Mouse (Mus musculus): ENCODE measurements around the gene Bcl2l11.
"Not testable (repeated sequence)": the region's sequence is repeated elsewhere in the genome, so short reads cannot be mapped to it uniquely, and the experiment has no call there.

The Bcl2l11 gene

DNA sequence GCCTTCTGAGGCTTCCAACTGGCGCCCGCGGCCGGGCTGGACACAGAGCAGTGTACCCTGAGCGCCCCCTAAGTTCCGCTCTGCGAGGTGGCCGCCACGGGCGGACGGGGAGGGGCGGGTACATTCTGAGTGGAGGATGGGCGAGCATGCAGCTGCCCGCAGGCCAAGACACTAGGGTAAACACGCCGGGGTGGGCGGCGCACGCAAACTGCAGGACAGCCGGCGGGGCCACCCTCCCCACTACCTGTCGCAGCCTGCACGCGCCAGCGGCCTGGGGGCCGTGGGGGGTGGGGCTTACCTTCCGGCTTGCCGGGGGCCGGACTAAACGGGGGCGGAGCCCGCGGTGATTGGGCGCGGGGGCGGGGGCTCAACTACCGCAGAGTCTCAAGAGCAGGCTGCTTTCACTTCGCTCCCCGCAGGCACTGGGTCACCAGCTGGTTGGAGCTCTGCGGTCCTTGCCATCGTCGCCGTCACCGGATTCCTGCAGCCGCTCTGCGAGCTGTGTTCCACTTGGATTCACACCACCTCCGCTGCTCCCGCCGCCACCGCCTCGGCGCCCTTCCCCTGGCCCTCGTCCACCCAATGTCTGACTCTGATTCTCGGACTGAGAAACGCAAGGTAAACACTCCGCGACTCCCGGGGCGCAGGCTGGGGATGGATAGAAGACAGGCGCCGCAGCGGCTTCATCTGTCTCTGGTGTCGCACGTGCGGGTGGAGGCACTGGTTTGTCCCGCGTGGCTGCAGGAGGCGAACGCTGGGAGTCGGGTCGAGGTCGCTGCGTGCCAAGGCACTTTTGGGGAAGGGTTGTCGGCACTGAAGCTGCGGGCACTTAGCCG is at the start of gene Bcl2l11:
Bcl2l11 (plus strand) TSS at position 404 of the 836 bp plus-strand sequence.
- DNase-seq (ENCODE audit: low read depth), result peak; percentile 85

GRCm38 (mm10) chr2:128076936-128077335 is 48.9 kb upstream of the Bcl2l11 start:
- DNase-seq (ENCODE audit: low read depth), result no peak

- DNase-seq (ENCODE audit: low read depth), result no peak
Observed at GRCm38 (mm10) chr2:128078859-128079258, 47.0 kb upstream of the Bcl2l11 start.

- DNase-seq (ENCODE audit: low read depth), result no peak
Observed at GRCm38 (mm10) chr2:128079316-128079715, 46.5 kb upstream of the Bcl2l11 start.

DNA sequence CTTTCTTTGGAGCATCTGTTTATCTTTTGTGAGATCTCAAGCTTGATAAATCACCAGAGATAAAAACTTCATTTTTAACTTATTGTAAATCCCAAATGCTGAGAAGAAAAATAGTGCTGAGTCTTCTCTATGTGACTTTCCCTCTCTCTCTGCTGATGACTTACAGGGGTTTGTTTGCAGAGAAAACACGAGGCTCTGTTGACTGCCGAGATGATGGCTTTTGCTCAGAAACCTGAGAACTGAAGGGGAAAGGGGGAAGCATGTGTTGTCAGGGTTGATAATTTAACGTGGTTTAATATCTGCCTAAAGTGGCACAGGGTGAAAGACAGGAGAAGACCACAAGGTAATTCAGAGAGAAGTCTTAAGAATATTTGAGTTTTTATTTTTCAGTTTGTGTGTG is 42.0 kb upstream of the Bcl2l11 start:
- DNase-seq (ENCODE audit: low read depth), result no peak

- no peak for DNase-seq (ENCODE audit: low read depth)
Observed at GRCm38 (mm10) chr2:128084607-128085006, 41.2 kb upstream of the Bcl2l11 start.

GRCm38 (mm10) chr2:128085481-128085880 is 40.4 kb upstream of the Bcl2l11 start:
- no peak for DNase-seq (ENCODE audit: low read depth)

- DNase-seq (ENCODE audit: low read depth), result no peak
Observed at GRCm38 (mm10) chr2:128086301-128086886, 39.4 kb upstream of the Bcl2l11 start.

DNA sequence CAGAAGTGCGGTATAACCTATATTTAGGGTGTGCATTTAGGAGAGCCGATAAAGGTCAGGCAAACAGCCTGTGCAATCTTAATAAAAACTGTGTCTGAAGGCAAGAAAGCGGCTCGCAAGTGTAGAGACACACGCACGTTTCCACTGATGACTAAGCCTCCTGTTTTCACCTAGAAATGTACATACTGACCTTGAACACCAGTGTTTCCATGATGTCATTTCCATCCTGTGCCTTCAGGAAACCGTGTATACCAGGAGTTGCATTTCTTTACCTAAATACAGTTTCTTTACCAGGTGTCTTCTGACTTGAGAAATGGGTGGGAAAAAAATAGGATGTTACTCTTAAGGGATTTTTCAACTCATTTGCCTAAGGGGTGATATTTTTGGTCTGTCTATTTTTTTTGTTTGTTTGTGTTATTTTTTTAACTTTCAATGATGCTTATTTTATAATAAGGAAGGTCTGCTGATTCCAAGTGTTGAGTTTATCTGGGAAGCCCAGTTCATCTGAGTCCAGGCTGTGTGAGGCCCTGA is 38.8 kb upstream of the Bcl2l11 start:
- no peak for DNase-seq (ENCODE audit: low read depth)

DNA sequence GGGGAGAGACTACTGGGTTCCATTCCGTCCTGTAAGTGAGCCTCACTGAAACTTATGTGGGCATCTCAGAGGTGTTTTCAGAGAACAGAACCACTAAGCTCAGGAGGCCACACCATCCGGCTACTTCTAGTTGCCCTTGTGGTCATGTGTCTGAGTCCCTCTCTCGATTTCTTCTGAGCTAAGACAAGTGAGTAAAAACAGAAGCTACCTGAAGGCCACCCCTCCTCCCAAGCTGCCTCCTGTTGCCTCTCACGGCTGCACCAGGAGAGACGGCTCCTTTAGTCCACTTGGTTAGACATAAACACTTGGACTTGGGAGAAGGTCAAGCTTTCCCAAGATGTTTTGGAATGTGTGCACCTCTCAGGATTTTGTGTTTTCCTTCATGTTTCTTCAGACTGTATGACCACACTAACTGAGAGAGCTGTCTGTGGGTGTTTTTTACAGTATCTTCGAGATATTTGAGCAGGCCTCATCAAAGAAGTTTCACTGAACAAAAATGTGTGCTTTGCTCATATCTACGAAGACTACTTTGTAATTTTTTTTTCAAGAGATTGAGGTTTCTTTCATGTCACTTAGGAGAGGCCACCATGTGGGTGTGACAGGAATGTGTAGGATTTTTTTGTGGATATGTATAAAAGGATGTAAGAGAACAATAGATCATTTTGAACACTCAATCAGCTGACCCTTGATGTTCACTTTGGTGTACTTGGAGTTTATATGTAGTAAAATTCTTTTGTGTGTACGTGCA is 37.9 kb upstream of the Bcl2l11 start:
- no peak for DNase-seq (ENCODE audit: low read depth)

GRCm38 (mm10) chr2:128090283-128090885 is 35.5 kb upstream of the Bcl2l11 start:
- no peak for DNase-seq (ENCODE audit: low read depth)

DNA sequence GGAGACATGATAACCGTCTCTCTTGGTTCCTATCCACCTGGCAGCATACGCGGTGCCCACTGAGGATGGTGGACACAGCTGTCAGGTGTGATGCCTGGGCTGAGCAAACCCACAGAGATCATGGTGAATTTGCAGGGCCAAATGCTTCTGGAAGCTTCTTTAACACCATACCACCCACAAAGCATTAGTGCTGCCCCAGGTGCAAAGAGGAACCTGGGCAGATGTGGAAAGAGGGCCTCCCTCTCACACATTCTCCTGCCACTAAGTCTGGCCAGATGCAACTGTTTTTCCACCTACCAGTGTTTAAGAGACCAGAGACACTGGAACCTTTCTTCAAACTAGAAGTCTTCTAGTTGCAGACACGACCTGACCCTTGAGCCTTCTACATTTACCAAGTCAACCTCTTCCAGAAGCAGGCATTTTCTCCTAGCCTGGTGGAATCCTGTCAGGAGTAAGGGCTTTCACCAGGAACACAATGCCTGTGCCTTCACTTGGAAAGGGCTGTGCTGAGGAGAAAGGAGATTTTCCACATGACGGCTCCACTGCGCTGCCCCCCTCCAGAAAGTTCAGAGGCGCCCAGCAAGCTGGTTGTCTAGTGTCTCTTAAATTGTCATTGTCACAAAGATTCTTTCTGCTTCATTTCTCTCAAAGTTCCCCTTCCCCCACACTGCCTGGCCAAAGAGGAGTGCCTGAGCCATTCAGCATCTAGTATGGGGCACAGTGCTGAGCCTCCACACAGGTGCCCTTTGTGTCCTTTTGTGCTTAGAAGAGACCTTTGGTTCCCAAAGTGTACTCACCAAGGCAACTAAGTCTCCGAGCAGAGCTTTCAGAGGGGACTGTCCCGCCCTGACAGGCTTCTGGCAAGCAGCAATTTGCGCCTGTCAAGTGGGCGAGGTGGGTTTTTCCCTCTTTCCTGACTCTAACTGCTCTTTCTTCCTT is 34.1 kb upstream of the Bcl2l11 start:
- DNase-seq (ENCODE audit: low read depth), result no peak

GRCm38 (mm10) chr2:128092451-128092850 is 33.4 kb upstream of the Bcl2l11 start:
- DNase-seq (ENCODE audit: low read depth), result no peak

GRCm38 (mm10) chr2:128094196-128094595 is 31.6 kb upstream of the Bcl2l11 start:
- DNase-seq (ENCODE audit: low read depth), result no peak

GRCm38 (mm10) chr2:128094602-128095001 is 31.2 kb upstream of the Bcl2l11 start:
- DNase-seq (ENCODE audit: low read depth), result no peak

DNA sequence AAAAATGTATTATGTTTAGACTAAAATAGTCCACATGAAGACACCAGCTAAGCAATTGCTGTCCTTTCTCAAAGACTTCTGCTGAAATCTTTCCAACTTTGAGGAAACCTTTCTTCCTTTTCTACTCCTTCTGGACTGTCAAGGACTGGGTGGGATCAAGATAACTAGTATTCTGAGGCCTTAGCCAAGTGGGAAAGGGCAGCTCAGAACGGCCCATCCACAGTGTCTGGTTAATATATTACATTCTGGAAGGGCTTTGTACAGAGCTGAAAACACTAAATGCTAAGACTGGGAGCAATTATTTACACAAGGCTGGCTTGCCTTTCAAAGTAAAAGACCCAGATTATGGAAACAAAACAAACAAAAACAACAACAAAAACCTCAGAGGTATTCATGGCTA is 30.6 kb upstream of the Bcl2l11 start:
- DNase-seq (ENCODE audit: low read depth), result no peak

DNA sequence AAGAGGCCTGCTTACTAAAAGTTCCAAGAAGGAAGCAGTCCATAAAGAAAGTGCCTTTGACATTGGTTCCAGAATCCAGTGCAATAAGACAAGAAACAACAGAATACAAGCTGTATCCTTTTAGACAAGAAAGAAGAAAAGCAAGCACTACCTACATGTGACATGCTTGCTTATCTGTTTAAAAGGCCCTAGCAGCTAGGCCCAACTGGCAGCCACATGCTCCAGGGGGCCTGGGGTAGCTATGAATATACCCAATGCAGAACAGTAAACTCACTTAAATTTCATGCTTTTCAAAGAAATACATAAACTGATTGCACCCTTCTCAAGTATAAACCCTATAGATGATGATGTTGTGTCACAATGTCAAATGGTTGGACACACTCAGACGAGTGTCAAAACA is 29.8 kb upstream of the Bcl2l11 start:
- no peak for DNase-seq (ENCODE audit: low read depth)

GRCm38 (mm10) chr2:128098118-128098517 is 27.7 kb upstream of the Bcl2l11 start:
- DNase-seq (ENCODE audit: low read depth), result not testable (repeated sequence)

DNA sequence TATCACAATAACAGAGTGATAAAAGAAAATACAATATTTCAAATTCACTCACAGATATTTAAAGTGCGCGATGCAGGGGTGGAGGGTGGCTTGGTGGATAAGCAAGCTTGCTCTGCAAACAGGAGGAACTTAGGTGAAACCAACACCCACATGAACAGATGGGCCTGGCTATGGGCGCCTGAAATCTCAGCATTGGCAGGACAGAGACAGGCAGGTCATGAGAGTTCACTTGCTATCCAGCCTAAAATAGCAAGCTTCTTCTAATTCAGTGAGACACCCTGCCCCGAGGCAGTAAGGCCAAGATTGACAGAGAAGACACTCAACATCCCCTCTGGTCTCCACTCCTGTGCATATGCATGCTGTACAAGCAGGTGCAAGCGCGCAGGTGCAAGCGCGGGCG is 23.8 kb upstream of the Bcl2l11 start:
- no peak for DNase-seq (ENCODE audit: low read depth)

DNA sequence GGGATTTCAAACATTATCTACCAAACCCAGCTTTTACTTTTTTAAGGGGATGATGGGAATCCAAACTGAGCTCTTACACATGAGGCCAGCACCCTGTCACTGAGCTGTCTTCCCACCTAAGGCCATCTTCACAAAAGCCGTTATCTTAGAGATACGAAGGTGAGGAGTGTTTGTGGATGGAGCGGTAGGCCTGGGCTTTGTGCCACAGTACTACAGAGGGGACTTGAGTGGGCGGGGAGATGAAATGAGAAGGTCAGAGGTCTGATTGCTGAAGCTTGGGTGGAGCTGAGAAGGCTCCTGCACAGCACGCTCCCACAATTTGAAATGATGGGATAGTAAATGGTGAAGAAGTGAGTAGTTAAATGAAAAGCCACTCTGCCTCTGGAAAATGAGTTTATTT is 21.0 kb upstream of the Bcl2l11 start:
- DNase-seq (ENCODE audit: low read depth), result no peak

- no peak for DNase-seq (ENCODE audit: low read depth)
Observed at GRCm38 (mm10) chr2:128105651-128106050, 20.2 kb upstream of the Bcl2l11 start.
